Mouse (Mus musculus) midbrain, embryonic 13.5 days (tissue): ENCODE measurements around the gene Cd320. TPM values are rescaled to one million over a fixed set of nuclear protein-coding genes. Genes with fewer than 3 reads are reported as not detected.
"Not testable (repeated sequence)": the region's sequence is repeated elsewhere in the genome, so short reads cannot be mapped to it uniquely, and the experiment has no call there.

Source experiments
- ATAC-seq: fragments of 200-750 bp; cut with Nextera tagmentation; 2 replicates; pipeline ENCODE4 v1.8.0; 2017; ENCODE audit warnings: mild to moderate bottlenecking, moderate TSS enrichment, moderate library complexity
- H3K27ac ChIP-seq: fragments of 300-500 bp; sonication (generic); 2 replicates; pipeline ENCODE4 v1.5.1; 2015; ENCODE audit warnings: inconsistent platforms, mild to moderate bottlenecking, moderate library complexity
- H3K27me3 ChIP-seq: fragments of 300-500 bp; sonication (generic); 2 replicates; pipeline ENCODE4 v1.6.1; 2015; ENCODE audit warnings: mild to moderate bottlenecking, inconsistent platforms
- H3K36me3 ChIP-seq: fragments of 300-500 bp; sonication (generic); 2 replicates; pipeline ENCODE4 v1.6.1; 2015; ENCODE audit warnings: mild to moderate bottlenecking, inconsistent platforms
- H3K4me1 ChIP-seq: fragments of 300-500 bp; sonication (generic); replicated peaks from 2 replicates; pipeline ENCODE4 v1.6.1; 2015; ENCODE audit warnings: inconsistent platforms
- H3K4me2 ChIP-seq: fragments of 300-500 bp; sonication (generic); replicated peaks from 2 replicates; pipeline ENCODE4 v1.6.1; 2015; ENCODE audit warnings: moderate library complexity, mild to moderate bottlenecking, inconsistent platforms
- H3K4me3 ChIP-seq: fragments of 300-500 bp; sonication (generic); replicated peaks from 2 replicates; pipeline ENCODE4 v1.5.1; 2015; ENCODE audit warnings: mild to moderate bottlenecking, inconsistent platforms
- H3K9ac ChIP-seq: fragments of 300-500 bp; sonication (generic); replicated peaks from 2 replicates; pipeline ENCODE4 v1.6.1; 2015; ENCODE audit warnings: mild to moderate bottlenecking, inconsistent platforms
- H3K9me3 ChIP-seq: fragments of 300-500 bp; sonication (generic); 2 replicates; pipeline ENCODE4 v1.6.1; 2016; ENCODE audit warnings: mild to moderate bottlenecking, inconsistent platforms
- WGBS: fragments of 180-500 bp; shearing (Covaris S2); methylation state at CpG from one replicate; pipeline ENCODE4 v1.1.7; 2015; 5-methylcytosine and 5-hydroxymethylcytosine counted together
- microRNA-seq: library from miRNA; unstranded; fragments of <30 nt; microRNA quantifications from one replicate; pipeline ENCODE4, GENCODE M21; 2016
- polyA plus RNA-seq: library from polyadenylated mRNA; unstranded; fragments of >200 nt; fragmentation: Nextera tagmentation; extraction: Ambion mirVana; gene quantifications from 2 replicates; pipeline ENCODE4 v1.2.1, GENCODE M21; 2015

Cd320 gene
- polyA plus RNA-seq, 1 experiment from 2014 or later: 66.9 TPM

GRCm38 (mm10) chr17:33889941-33890532 lies 47.1 kb downstream of the Cd320 start:
- H3K9me3 ChIP-seq, H3K36me3 ChIP-seq, H3K27me3 ChIP-seq, ATAC-seq: not testable (repeated sequence)
- peaks cover 19% of the 10 kb centered on the region for H3K4me1 ChIP-seq
- WGBS: under 1% methylated on average over 42 of the region's 44 CpGs
- peak overlapping the region; percentile 64 for H3K4me3 ChIP-seq
- H3K27ac ChIP-seq: 0 out of 2 replicates have a peak overlapping the region, but pooled peaks have one; percentile 25
- H3K4me2 ChIP-seq: peak overlapping the region; percentile 72
- peak overlapping the region; percentile 69 for H3K9ac ChIP-seq

- Histone ChIP-seq H3K4me3 (peak within 1 kb of the TSS; percentile 64), H3K9me3 (no peaks in the 10 kb centered on the region), H3K4me1 (peaks cover 19% of the 10 kb centered on the region), H3K36me3 (peaks cover 4% of the 10 kb centered on the region; the same call in 1 of the 2 replicates), H3K9ac (peak within 1 kb of the TSS; percentile 69), H3K27ac (0 out of 2 replicates have a peak within 1 kb of the TSS, but pooled peaks have one; percentile 25), H3K4me2 (peak within 1 kb of the TSS; percentile 72), H3K27me3 (peaks cover 3% of the 10 kb centered on the region; the same call in 1 of the 2 replicates)
- under 1% methylated on average over 49 of the region's 49 CpGs for WGBS
- peak; percentile 99 for ATAC-seq
Observed at GRCm38 (mm10) chr17:33890533-33891059, 47.7 kb downstream of the Cd320 start, which contains the start of gene Kifc1. TSS of gene Kifc1 (minus strand) at chr17:33890661.

DNA sequence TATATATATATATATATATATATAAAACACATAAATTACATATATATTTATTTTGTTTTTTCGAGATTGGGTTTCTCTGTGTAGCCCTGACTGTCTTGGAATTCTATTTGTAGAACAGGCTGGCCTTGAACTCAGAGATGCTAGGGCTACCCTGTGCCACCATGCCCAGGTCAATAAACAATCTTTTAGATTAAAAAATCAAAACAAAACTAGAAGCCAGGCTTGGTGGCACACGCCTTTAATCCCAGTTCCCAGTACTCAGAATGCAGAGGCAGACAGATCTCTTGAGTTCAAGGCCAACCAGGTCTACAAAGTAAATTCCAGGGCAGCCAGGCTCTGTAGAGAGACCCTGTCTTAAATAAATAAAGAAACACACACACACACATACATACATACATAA lies 48.5 kb downstream of the Cd320 start:
- Histone ChIP-seq H3K4me2 (no peak overlapping the region), H3K9me3 (no peaks in the 10 kb centered on the region), H3K9ac (no peak overlapping the region), H3K4me3 (no peak overlapping the region), H3K27me3 (peaks cover 3% of the 10 kb centered on the region; the same call in 1 of the 2 replicates), H3K4me1 (peaks cover 19% of the 10 kb centered on the region), H3K27ac (no peak overlapping the region), H3K36me3 (no peaks in the 10 kb centered on the region)
- no peak for ATAC-seq
- WGBS: 58% methylated on average over 2 of the region's 2 CpGs

DNA sequence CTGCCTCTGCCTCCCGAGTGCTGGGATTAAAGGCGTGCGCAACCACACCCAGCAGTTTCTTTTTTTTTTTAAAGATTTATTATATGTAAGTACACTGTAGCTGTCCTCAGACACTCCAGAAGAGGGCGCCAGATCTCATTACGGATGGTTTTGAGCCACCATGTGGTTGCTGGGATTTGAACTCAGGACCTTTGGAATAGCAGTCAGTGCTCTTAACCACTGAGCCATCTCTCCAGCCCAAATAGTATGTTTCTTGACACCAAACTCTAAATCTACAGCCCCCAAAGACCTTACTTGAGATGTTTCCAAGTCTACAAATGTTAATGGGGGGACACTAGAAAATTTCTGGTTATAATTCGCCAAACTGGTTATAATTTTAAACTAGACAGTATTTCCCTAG lies 49.0 kb downstream of the Cd320 start:
- not testable (repeated sequence) for H3K27me3 ChIP-seq, H3K4me3 ChIP-seq, H3K36me3 ChIP-seq, H3K9ac ChIP-seq, H3K4me2 ChIP-seq, H3K9me3 ChIP-seq, H3K27ac ChIP-seq, ATAC-seq
- WGBS: 72% methylated on average over 6 of the region's 6 CpGs
- H3K4me1 ChIP-seq: peaks cover 19% of the 10 kb centered on the region

DNA sequence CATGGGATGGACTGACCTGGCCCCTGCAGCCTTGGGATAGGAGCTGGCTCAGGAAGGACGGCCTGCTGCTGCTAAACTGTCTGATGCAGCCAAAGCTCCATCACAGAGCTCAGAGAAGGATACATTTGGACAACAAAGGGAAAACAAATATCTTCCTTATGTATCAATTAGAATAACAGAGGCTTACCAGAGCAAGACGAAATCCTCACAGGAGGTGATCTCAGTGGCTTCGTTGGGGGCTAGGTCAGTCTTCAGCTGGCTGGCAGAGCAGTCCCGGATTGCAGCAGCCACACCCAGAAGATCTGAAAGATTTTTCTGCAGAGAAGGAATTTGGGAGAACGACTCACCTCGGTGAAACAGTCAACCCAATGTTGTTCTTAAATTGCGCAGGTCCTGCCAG lies 49.5 kb downstream of the Cd320 start:
- H3K4me3 ChIP-seq: no peak overlapping the region
- H3K4me1 ChIP-seq: peaks cover 19% of the 10 kb centered on the region
- H3K4me2 ChIP-seq: no peak overlapping the region
- no peaks in the 10 kb centered on the region for H3K36me3 ChIP-seq
- no peak for ATAC-seq
- WGBS: 14% methylated on average over 7 of the region's 7 CpGs
- H3K9me3 ChIP-seq: no peaks in the 10 kb centered on the region
- H3K9ac ChIP-seq: no peak overlapping the region
- peaks cover 3% of the 10 kb centered on the region; the same call in 1 of the 2 replicates for H3K27me3 ChIP-seq
- H3K27ac ChIP-seq: no peak overlapping the region

GRCm38 (mm10) chr17:33893011-33893410 lies 50.1 kb downstream of the Cd320 start:
- WGBS: 81% methylated on average over 4 of the region's 4 CpGs
- not testable (repeated sequence) for ATAC-seq, H3K27ac ChIP-seq

DNA sequence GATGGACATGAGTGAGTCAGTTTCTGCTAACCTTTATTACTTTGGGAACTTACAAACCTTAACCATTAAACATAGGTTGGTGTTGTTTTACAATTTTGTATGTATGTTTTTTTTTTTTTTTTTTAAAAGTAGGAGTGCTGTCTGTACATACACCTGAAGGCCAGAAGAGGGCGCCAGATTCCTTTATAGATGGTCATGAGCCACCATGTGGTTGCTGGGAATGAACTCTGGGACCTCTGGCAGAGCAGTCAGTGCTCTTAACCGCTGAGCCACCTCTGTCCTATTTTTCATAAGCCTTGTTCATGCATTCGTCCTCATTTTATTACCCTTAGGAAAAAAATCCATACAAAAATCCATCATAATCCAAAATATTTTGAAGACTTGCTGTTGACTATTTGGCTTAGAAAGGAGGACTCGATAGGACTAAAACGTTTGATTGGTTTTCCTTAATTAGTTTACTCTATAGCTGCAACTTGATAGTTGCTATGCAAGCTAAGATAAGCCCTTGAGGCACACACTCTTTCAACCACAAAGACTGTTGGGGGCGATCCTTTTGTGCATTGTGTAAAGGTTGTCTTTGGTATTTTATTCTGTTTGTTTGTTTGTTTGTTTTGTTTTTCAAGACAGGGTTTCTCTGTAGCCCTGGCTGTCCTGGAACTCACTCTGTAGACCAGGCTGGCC lies 54.4 kb downstream of the Cd320 start:
- Histone ChIP-seq H3K4me2 (no peak overlapping the region), H3K27me3 (peaks cover 3% of the 10 kb centered on the region; the same call in 1 of the 2 replicates), H3K27ac (no peak overlapping the region), H3K4me3 (no peak overlapping the region), H3K4me1 (no peaks in the 10 kb centered on the region), H3K36me3 (no peaks in the 10 kb centered on the region), H3K9ac (no peak overlapping the region), H3K9me3 (no peaks in the 10 kb centered on the region)
- ATAC-seq: no peak
- 42% methylated on average over 6 of the region's 6 CpGs for WGBS

More at GRCm38 (mm10) chr17:33893011-33893410, 50.1 kb downstream of the Cd320 start:
- not testable (repeated sequence) for H3K4me3 ChIP-seq, H3K9ac ChIP-seq, H3K9me3 ChIP-seq, H3K27me3 ChIP-seq, H3K36me3 ChIP-seq, H3K4me2 ChIP-seq
- H3K4me1 ChIP-seq: peaks cover 16% of the 10 kb centered on the region

DNA sequence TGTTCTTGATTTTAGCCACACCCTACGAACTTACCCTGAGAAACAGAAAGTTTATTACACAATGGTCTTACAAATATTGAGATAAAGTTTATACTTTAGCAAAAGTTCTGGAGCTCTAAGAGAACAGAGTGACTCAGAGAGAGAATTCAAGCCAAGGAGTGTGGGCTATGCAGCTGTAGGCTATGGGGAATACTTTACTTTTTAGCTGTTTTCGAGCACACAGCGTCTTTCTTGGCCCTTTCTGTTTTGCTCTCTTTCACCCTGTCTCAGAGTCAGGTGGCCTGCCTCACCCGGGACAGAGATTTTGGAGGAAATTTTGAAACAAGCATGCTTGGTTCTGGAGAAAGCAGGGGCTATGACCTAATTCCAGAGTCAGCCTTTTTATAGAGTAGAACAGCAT lies 55.3 kb downstream of the Cd320 start:
- WGBS: 86% methylated on average over 4 of the region's 4 CpGs
- not testable (repeated sequence) for H3K9ac ChIP-seq, H3K36me3 ChIP-seq, H3K4me3 ChIP-seq, H3K4me2 ChIP-seq, H3K9me3 ChIP-seq, ATAC-seq, H3K4me1 ChIP-seq, H3K27me3 ChIP-seq, H3K27ac ChIP-seq

Small RNA genes within 50 kb of the gene (microRNA-seq; reads per million reads assigned to microRNA genes)
- gene Gm27740: not detected

Other genes with a start within 250 kb of the Cd320 start
- gene Zfp414, start 214.0 kb upstream of the Cd320 start, polyA plus RNA-seq: 68.0 and 69.0 TPM in 2 replicates
- gene Pram1, start 205.0 kb upstream of the Cd320 start, polyA plus RNA-seq: 0.81 and 0.93 TPM in 2 replicates
- gene Hnrnpm, start 156.2 kb upstream of the Cd320 start, polyA plus RNA-seq: 283 and 294 TPM in 2 replicates
- gene March2, start 124.4 kb upstream of the Cd320 start, polyA plus RNA-seq: 54.4 and 55.8 TPM in 2 replicates
- 534 and 547 TPM in 2 replicates for gene Rab11b, start 82.6 kb upstream of the Cd320 start, polyA plus RNA-seq
- 14.3 and 17.1 TPM in 2 replicates for gene Angptl4, start 61.3 kb upstream of the Cd320 start, polyA plus RNA-seq
- 28.6 and 36.2 TPM in 2 replicates for gene Kank3, start 32.6 kb upstream of the Cd320 start, polyA plus RNA-seq
- gene Rps28, start 18.5 kb upstream of the Cd320 start, polyA plus RNA-seq: 704 and 707 TPM in 2 replicates
- 482 and 516 TPM in 2 replicates for gene Ndufa7, start 18.5 kb upstream of the Cd320 start, polyA plus RNA-seq
- not detected in 2 replicates for gene Gm7029, start 30.7 kb downstream of the Cd320 start, polyA plus RNA-seq
- gene Kifc1, start 47.6 kb downstream of the Cd320 start, polyA plus RNA-seq: 2.9 and 3.0 TPM in 2 replicates
- 0.40 and 0.52 TPM in 2 replicates for gene Platr17, start 62.0 kb downstream of the Cd320 start, polyA plus RNA-seq
- 56.5 and 57.2 TPM in 2 replicates for gene Daxx, start 66.3 kb downstream of the Cd320 start, polyA plus RNA-seq
- gene Tapbp, start 72.8 kb downstream of the Cd320 start, polyA plus RNA-seq: 18.1 and 19.6 TPM in 2 replicates
- gene Zbtb22, start 72.8 kb downstream of the Cd320 start, polyA plus RNA-seq: 20.3 TPM in 2 replicates
- 49.8 and 56.9 TPM in 2 replicates for gene Rgl2, start 86.5 kb downstream of the Cd320 start, polyA plus RNA-seq
- 193 and 195 TPM in 2 replicates for gene Pfdn6, start 97.3 kb downstream of the Cd320 start, polyA plus RNA-seq
- 24.4 and 25.7 TPM in 2 replicates for gene Wdr46, start 97.6 kb downstream of the Cd320 start, polyA plus RNA-seq
- gene B3galt4, start 108.4 kb downstream of the Cd320 start, polyA plus RNA-seq: 12.4 and 13.6 TPM in 2 replicates
- gene Vps52, start 112.7 kb downstream of the Cd320 start, polyA plus RNA-seq: 66.4 and 69.8 TPM in 2 replicates
- gene Rps18, start 112.9 kb downstream of the Cd320 start, polyA plus RNA-seq: 918 and 949 TPM in 2 replicates
- 13.5 and 16.0 TPM in 2 replicates for gene H2-K1, start 157.3 kb downstream of the Cd320 start, polyA plus RNA-seq
- gene Ring1, start 181.6 kb downstream of the Cd320 start, polyA plus RNA-seq: 20.1 and 24.3 TPM in 2 replicates
- gene H2-Ke6, start 185.0 kb downstream of the Cd320 start, polyA plus RNA-seq: 80.5 and 91.7 TPM in 2 replicates
- gene Slc39a7, start 188.6 kb downstream of the Cd320 start, polyA plus RNA-seq: 176 and 180 TPM in 2 replicates
- 57.9 and 62.7 TPM in 2 replicates for gene Rxrb, start 188.7 kb downstream of the Cd320 start, polyA plus RNA-seq
- 2.1 and 2.5 TPM in 2 replicates for gene Col11a2, start 196.3 kb downstream of the Cd320 start, polyA plus RNA-seq
- not detected in 2 replicates for gene H2-Oa, start 249.2 kb downstream of the Cd320 start, polyA plus RNA-seq